Mouse (Mus musculus) 416B (cell line): ENCODE data around the gene Tbx4.
A peak's percentile ranks its signal among the peaks of the same experiment; 100 is the strongest.

Source experiments
- DNase-seq: peaks from one replicate; pipeline ENCODE4 v3.0.0; 2011; ENCODE audit warnings: low read depth

Gene Tbx4

GRCm38 (mm10) chr11:85857997-85858698, 28.1 kb upstream of the Tbx4 start:
- DNase-seq, result no peak

DNA sequence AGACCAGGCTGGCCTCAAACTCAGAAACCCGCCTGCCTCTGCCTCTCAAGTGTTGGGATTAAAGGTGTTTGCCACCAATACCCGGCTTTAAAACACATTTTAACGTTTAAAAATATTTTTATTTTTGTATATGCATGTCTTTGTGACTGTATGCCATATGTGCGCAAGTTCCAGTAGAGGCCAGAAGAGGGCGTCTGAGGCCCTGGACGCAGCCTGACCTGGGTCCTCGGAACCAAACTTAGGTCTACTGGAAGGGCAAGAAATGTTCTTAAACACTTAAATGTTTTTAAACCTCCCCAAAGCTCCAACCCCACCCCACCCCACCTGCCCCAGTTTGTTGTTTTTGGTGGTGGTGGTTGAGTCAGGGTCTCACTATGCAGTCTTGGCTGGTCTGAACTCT, 21.9 kb upstream of the Tbx4 start:
- peak; percentile 55 for DNase-seq

DNA sequence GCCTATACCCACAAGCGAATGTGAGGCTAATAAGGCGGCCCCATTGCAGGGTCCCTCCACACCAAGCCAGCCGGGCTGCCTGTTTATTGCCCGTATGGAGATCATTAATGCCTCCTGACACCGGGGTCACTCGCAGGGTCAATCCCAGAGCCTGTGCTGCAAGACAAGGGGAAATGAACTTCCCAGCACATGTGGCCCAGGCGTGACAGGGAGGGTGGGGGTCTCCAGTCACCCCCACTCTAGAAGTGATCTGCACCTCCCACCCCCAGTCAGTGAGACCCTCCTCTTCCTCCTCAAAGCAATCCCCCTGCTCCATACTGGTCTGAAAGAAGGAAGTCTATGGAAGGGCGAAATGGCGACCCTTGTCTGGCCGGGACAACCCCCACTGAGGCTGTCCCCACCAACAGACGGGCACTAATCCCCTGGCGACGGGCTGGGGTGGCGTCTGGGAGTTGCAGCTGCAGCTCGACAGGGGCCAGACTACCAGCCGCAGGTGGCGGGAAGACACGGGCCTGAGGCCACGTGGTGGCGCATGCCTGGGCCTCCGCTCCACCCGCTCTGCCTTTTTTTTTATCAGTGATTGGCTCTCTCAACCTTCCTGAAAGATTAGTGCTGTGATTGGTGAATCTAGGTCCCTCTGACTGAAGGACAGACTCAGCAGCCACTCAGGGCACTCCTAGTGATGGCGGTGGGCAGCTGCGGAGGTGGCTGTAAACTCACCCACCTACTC, 10.0 kb upstream of the Tbx4 start:
- DNase-seq, result no peak

DNA sequence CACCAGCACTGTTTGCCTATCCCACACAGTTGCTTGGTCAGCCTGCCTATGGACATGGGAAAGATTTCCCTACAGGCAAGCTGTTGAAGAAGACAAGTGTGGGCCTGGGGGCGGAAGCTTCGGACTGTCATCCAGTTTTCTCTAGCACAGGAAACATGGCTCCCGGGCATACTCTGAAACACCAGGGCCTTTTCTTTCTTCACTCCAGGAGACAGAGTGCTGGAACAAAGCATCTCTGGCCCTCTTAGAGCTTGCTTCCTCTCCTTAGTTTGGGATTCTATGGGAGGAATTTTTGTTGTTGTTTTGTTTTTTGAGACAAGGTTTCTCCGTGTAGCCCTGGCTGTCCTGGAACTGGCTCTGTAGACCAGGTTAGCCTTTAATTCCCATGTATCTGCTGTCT, 1.7 kb upstream of the Tbx4 start:
- DNase-seq, result no peak

- no peak for DNase-seq
These were observed 185 bp downstream of the Tbx4 start for GRCm38 (mm10) chr11:85886429-85886785.

DNA sequence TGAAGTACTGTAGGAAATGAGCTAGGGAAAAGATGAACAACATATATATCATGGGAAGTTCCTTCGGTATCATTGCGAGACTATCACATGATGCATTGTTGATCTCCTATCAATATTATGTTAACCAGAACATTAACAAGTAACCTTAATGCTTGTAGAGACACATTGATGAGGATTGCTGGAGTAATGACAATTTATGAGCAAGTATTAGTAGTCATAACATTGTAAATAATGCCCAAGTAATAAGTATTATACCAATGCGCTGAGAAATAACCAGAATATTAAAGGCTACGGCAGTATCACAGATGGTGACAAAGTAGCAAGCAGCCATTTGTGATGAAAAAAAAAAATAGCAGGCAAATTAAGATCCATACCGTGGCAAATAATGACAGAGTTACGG, 1.1 kb downstream of the Tbx4 start:
- no peak for DNase-seq

DNA sequence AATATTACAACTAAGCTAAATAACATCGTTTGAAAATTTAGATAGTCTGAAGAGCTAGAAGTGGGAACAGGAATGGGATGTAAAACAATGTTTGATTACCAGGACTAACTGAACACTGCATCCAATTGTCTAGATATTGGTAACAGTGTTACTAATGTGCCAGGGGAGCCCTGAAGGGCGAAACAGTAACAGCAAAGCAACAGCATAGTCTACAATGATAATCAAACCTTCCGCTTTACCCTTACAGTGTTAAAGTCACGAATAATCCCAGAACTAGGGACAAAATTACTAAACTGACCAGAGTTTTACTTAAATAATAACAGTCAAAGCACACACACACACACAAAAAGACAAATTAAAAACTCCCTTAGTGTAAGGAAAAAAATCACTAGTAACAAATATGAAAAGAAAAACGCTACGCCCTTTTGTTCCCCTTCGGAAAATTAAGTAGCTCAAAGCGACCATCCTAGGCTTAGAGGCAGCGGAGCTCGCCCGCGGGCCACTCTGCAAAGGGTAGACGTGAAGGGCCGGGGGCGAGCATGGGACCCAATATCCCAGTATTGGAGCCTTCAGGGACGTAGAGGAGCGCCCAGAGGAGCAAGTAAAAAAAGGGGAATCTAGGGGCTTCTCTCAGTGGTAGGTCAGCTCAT, 1.7 kb downstream of the Tbx4 start:
- DNase-seq, result no peak

GRCm38 (mm10) chr11:85888451-85888961, 2.3 kb downstream of the Tbx4 start:
- no peak for DNase-seq

GRCm38 (mm10) chr11:85889056-85889729, 3.0 kb downstream of the Tbx4 start:
- DNase-seq, result no peak

DNA sequence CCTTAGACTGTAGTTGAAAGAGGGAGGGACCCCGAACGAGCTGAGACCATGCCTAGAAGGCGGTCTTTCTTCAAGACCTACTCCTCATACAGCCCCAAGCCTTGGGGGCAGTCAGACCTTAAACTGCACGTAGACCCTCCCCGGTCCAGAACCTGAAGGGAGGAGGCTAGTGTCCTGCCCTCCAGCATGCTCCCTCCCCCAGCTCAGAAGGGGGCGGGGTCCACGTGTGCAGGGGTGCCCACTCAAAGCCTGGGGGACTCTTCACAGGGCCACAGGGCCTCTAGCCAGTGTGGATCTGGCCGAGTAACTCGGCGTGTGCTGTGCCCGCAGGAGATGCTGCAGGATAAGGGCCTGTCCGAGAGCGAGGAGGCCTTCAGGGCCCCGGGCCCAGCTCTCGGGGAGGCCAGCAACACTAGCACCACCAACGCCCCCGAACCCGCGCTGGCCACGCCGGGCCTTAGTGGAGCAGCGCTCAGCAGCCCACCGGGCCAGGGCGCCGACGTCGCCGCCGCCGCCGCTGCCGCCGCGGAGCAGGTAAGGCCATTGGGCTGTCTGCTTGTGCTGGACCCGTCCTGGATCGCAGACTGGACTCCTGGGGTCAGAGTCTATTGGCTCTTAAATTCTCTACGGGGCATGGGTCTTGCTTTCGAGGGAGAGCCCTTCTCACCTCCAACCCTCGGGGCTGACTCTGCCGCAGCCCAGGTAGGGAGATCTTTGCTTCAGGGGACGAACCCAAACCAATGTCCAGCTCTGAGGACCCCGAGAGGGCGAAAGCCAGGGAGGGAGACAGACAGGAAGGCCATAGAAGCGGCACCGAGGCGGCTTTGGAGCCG, 3.7 kb downstream of the Tbx4 start:
- DNase-seq, result no peak

DNA sequence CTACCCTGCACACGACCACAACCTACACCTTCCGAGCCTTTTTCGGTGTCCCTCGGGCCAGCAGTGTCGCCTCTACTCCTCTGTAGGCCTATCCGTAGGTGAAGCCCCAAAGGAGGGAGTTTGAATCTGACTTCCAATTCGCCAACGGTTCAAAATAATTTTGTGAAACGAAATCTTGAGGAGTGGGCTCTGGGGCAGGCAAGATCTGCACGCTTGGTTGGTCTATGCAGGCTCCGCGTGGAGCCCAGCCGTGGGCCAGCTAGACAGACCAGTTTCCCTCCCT, 4.3 kb downstream of the Tbx4 start:
- DNase-seq, result no peak

DNA sequence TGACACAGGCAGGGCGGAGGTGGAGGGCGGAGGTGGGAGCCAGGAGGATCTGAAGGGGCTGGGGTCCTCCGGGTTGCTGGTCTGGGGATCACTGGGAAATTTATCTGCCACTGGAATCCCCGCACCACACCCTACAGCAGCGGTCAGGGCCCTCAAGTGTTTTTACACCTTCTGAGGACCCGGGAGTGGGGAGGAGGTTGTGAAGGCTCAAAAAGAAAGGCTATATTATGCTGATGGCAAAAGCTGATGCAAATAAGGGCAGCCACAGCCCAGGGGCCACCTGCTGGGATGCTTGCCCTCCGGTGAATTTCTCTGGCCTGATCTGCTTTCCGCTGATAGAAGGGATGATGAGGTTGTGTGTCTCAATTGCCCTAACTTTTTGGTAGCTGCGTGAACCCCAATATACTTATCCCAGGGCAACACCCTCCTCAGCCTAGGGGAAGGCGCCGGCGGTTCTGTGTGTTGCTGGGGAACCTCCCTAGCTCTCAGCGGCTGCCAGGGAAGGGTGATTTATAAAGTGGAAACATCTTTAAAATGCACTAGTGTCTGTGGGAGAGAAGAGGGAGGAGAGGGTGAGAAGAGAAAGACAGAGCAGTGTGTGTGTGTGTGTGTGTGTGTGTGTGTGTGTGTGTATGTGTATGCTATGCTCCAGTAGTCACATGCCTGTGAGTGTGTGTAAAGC, 4.9 kb downstream of the Tbx4 start:
- no peak for DNase-seq

DNA sequence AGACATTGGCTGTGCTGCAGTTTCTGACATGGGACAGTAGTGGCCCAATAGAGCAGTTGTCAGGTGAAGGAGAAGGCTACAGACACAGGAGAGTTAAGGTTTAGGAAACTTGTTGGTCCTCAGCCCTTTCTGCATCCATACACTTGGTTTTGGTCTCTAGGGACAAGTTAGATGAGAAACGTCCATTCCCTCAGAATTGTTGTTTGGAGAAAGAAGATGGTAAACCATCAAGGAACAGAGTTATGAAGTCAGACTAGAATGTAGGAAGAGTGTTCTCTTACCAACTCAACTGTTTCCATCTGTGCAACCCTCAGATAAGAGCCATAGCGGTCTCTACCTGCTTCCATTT, 5.4 kb downstream of the Tbx4 start:
- DNase-seq, result no peak

DNA sequence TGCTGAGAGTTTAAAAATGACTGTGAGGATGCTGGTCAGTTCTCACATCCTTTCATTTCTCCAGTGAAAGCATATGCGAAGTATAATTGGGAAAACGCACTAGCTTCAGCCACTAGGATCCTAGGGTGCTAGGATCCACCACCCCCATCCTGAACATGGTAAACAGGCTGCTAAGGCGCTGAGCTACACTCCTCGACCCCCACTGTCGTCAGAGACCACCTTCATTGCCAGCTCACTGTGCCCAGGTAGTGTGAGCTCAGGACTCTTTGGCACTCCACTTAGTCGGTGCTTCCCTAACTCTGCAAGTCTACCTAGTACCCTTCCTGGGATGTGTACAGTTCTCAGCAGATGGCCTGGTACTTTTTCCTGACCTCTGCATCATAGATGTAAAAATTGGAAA, 6.5 kb downstream of the Tbx4 start:
- DNase-seq, result no peak

DNA sequence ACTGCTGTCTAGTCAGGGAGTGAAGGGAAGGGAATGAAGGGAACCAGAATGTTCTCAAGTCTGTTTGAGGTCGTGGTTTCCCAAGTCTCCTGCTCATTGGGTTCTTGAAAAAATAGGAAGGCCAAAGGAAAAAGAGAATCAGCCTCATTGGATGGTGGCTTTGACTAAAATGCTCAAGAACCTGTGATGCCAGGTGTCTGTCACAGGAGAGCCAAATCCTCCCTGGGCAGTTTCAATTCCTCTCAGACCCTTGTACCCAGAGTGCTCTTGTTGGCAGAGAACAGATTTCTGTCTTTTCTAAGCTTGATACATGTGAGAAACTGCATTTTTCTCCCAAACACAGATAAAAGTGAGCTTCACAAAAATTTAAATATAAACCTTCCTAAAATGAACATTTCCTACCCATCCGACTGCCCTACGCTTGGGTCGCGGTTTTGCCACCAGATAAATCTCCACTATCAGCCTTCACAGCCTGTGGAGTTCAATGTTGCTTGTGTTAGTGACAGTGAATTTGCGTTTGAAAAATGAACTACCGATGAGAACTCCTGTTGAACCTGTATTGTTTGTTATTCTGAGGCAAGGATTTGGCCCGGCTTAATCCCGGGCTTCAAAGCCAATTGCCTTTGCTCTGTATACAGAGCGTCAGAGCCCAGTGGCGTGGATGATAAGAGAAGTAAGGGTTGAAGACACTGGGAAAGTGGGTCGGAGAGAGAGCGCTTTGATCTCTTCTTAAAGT, 7.3 kb downstream of the Tbx4 start:
- no peak for DNase-seq

GRCm38 (mm10) chr11:85894136-85894530, 7.9 kb downstream of the Tbx4 start:
- no peak for DNase-seq

GRCm38 (mm10) chr11:85894731-85895545, 8.7 kb downstream of the Tbx4 start:
- no peak for DNase-seq

GRCm38 (mm10) chr11:85896335-85896985, 10.2 kb downstream of the Tbx4 start:
- peak; percentile 7 for DNase-seq

- DNase-seq, result no peak
These were observed 14.1 kb downstream of the Tbx4 start for GRCm38 (mm10) chr11:85900291-85900690.
